Mouse (Mus musculus) lung, postnatal 0 days (tissue): ENCODE data around the gene Chil1. TPM values are rescaled to one million over a fixed set of nuclear protein-coding genes. Genes with fewer than 3 reads are reported as not detected.

Experiments
- ATAC-seq: fragments of 200-750 bp; cut with Nextera tagmentation; 2 replicates; pipeline ENCODE4 v1.8.0; 2017; ENCODE audit warnings: moderate library complexity
- DNase-seq: peaks from one replicate; pipeline ENCODE4 v3.0.0-alpha.2; 2016; ENCODE audit warnings: low spot score
- H3K27ac ChIP-seq: fragments of 300-500 bp; sonication (generic); 2 replicates; pipeline ENCODE4 v1.5.1; 2014; ENCODE audit warnings: antibody characterized with exemption, mild to moderate bottlenecking, low read length, mixed read lengths
- H3K27me3 ChIP-seq: fragments of 300-500 bp; sonication (generic); replicated peaks from 2 replicates; pipeline ENCODE4 v1.6.1; 2014; ENCODE audit warnings: low read length, mixed read lengths; ENCODE audit not compliant: insufficient read depth
- H3K36me3 ChIP-seq: fragments of 300-500 bp; sonication (generic); 2 replicates; pipeline ENCODE4 v1.6.1; 2014; ENCODE audit warnings: low read length, mixed read lengths; ENCODE audit not compliant: insufficient read depth
- H3K4me1 ChIP-seq: fragments of 300-500 bp; sonication (generic); 2 replicates; pipeline ENCODE4 v1.6.1; 2014; ENCODE audit warnings: antibody characterized with exemption, low read depth, low read length, mixed read lengths; ENCODE audit not compliant: insufficient read depth
- H3K4me2 ChIP-seq: fragments of 300-500 bp; sonication (generic); replicated peaks from 2 replicates; pipeline ENCODE4 v1.6.1; 2014; ENCODE audit warnings: low read depth, mild to moderate bottlenecking, low read length, moderate library complexity, mixed read lengths
- H3K4me3 ChIP-seq: fragments of 300-500 bp; sonication (generic); 2 replicates; pipeline ENCODE4 v1.5.1; 2014; ENCODE audit warnings: low read depth, low read length
- H3K9ac ChIP-seq: fragments of 300-500 bp; sonication (generic); replicated peaks from 2 replicates; pipeline ENCODE4 v1.6.1; 2014; ENCODE audit warnings: low read depth, mild to moderate bottlenecking
- H3K9me3 ChIP-seq: fragments of 300-500 bp; sonication (generic); 2 replicates; pipeline ENCODE4 v1.6.1; 2016; ENCODE audit warnings: low read length, mixed read lengths
- CTCF ChIP-seq: IDR thresholded peaks from 2 replicates; pipeline ENCODE4 v1.5.1; 2016; ENCODE audit warnings: antibody characterized with exemption, mild to moderate bottlenecking
- EP300 ChIP-seq: IDR thresholded peaks from 2 replicates; pipeline ENCODE4 v1.6.1; 2016; ENCODE audit warnings: antibody characterized with exemption, mild to moderate bottlenecking, control low read depth
- WGBS: fragments of 180-500 bp; shearing (Covaris S2); extraction: QIAGEN DNeasy Blood & Tissue Kit; methylation state at CpG from one replicate; pipeline ENCODE4 v1.1.7; 2014; 5-methylcytosine and 5-hydroxymethylcytosine counted together
- polyA plus RNA-seq: library from polyadenylated mRNA; unstranded; fragments of >200 nt; fragmentation: Nextera tagmentation; extraction: Ambion mirVana; gene quantifications from 2 replicates; pipeline ENCODE4 v1.2.1, GENCODE M21; 2015

Chil1 gene
- polyA plus RNA-seq, 1 experiment from 2014 or later, result 550 TPM

DNA sequence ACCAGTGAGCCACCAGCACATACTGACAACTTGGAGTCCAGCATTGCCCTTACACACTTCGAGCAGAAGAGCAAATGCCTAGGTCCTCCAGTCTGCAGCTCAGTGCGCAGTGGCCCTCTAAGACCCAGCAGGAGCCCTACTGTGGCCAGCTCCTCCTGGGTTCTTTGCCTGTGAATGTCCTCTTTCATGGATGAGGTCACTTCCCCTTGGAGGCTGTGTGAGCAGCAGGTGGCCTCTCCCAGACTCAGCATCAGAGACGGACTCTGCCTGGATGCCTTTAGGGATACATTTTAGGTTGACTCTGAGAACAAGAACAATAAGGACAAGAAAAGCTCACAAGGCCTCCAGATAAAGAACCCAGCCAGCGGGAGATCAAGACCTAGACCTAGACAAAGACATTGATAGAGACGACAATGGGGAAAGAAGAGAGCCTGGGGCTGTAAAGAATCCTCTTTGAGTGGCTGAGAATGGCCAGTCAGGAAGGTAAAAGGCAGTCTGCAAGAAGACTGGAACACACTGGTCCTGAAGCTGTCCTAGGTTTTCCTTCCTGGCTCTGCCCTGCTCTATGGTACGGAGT is 28.3 kb downstream of the Chil1 start:
- H3K4me2 ChIP-seq, result no peak overlapping the region
- ATAC-seq (no peak), DNase-seq (no peak)
- no peak overlapping the region for H3K9ac ChIP-seq
- 69% methylated on average over 6 of the region's 6 CpGs for WGBS
- no peak for TF ChIP-seq CTCF
- no peak for TF ChIP-seq EP300
- H3K4me3 ChIP-seq, result no peak overlapping the region
- no peaks in the 10 kb centered on the region for H3K27me3 ChIP-seq
- no peaks in the 10 kb centered on the region for H3K36me3 ChIP-seq
- H3K9me3 ChIP-seq, result no peaks in the 10 kb centered on the region
- no peak overlapping the region for H3K27ac ChIP-seq
- H3K4me1 ChIP-seq, result 0 out of 2 replicates have a peak, but pooled peaks cover 8% of the 10 kb centered on the region

GRCm38 (mm10) chr1:134211043-134211442 is 29.1 kb downstream of the Chil1 start:
- Histone ChIP-seq H3K36me3 (no peaks in the 10 kb centered on the region), H3K4me1 (0 out of 2 replicates have a peak, but pooled peaks cover under 1% of the 10 kb centered on the region), H3K9ac (no peak overlapping the region), H3K27ac (no peak overlapping the region), H3K9me3 (no peaks in the 10 kb centered on the region), H3K4me3 (no peak overlapping the region), H3K4me2 (no peak overlapping the region), H3K27me3 (no peaks in the 10 kb centered on the region)
- 40% methylated on average over 6 of the region's 6 CpGs for WGBS
- ATAC-seq (no peak), DNase-seq (no peak)
- no peak for TF ChIP-seq CTCF
- no peak for TF ChIP-seq EP300

- 15% methylated on average over 2 of the region's 2 CpGs for WGBS
- no peak overlapping the region for H3K4me3 ChIP-seq
- DNase-seq, result no peak
- ATAC-seq, result no peak
- H3K9ac ChIP-seq, result no peak overlapping the region
- no peak overlapping the region for H3K4me2 ChIP-seq
- H3K27ac ChIP-seq, result no peak overlapping the region
- no peaks in the 10 kb centered on the region for H3K36me3 ChIP-seq
- H3K27me3 ChIP-seq, result no peaks in the 10 kb centered on the region
- H3K4me1 ChIP-seq, result no peaks in the 10 kb centered on the region
- H3K9me3 ChIP-seq, result no peaks in the 10 kb centered on the region
- TF ChIP-seq CTCF (no peak), EP300 (no peak)
These were observed 29.7 kb downstream of the Chil1 start for GRCm38 (mm10) chr1:134211631-134212030.

DNA sequence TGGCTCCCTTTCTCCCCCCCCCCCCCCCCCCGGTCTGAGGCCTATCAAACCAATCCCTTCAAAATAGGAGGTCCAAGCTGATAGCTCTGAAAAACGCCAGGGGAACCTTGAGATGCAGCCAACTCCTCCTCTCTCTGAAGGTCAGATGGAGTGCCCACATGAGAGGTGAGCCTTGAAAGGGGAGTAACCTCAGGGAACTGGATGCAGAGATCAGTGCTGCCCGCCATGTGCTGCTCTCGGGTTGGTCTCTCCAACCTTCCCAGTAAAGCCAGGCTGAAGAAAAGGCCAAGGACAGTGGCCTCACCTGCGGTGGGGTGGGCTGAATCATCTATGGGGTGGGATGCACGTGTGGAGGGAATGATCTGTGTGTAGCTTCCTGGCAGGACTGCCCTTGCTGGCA is 30.4 kb downstream of the Chil1 start:
- Histone ChIP-seq H3K27me3 (no peaks in the 10 kb centered on the region), H3K4me2 (no peak overlapping the region), H3K27ac (no peak overlapping the region), H3K4me3 (no peak overlapping the region), H3K36me3 (no peaks in the 10 kb centered on the region), H3K9ac (no peak overlapping the region), H3K4me1 (no peaks in the 10 kb centered on the region), H3K9me3 (no peaks in the 10 kb centered on the region)
- 77% methylated on average over 5 of the region's 6 CpGs for WGBS
- DNase-seq (no peak), ATAC-seq (no peak)
- TF ChIP-seq CTCF (no peak), EP300 (no peak)

DNA sequence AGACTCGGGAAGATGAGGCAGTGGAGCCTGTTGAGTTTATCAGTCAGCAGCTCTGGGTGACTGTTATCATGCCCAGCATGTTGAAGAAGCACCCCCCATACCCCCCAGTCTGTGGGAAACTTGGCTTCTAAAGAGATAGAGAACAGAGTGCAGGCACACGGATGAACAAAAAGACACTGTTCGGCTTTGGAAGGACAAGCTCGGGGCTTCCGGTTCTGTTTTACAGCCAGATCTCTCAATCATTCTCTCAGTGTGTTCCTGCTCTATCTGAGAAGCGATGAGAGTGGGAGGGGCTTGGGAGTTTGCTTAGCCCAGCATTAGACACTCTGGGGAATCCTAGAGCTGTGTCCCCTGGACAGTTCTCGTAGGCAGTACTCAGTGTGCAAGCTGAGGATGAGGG is 31.4 kb downstream of the Chil1 start:
- Histone ChIP-seq H3K9me3 (no peaks in the 10 kb centered on the region), H3K4me3 (no peak overlapping the region), H3K27me3 (no peaks in the 10 kb centered on the region), H3K36me3 (no peaks in the 10 kb centered on the region), H3K4me2 (no peak overlapping the region), H3K4me1 (no peaks in the 10 kb centered on the region), H3K27ac (no peak overlapping the region), H3K9ac (no peak overlapping the region)
- no peak for ATAC-seq
- 36% methylated on average over 7 of the region's 7 CpGs for WGBS
- TF ChIP-seq EP300 (no peak), CTCF (no peak)
- DNase-seq, result no peak

GRCm38 (mm10) chr1:134215059-134215458 is 33.1 kb downstream of the Chil1 start:
- H3K27me3 ChIP-seq, result no peaks in the 10 kb centered on the region
- DNase-seq (no peak), ATAC-seq (no peak)
- no peak overlapping the region for H3K4me2 ChIP-seq
- H3K36me3 ChIP-seq, result no peaks in the 10 kb centered on the region
- H3K9me3 ChIP-seq, result no peaks in the 10 kb centered on the region
- H3K4me1 ChIP-seq, result no peaks in the 10 kb centered on the region
- H3K27ac ChIP-seq, result no peak overlapping the region
- H3K9ac ChIP-seq, result no peak overlapping the region
- 61% methylated on average over 7 of the region's 7 CpGs for WGBS
- TF ChIP-seq CTCF (no peak), EP300 (no peak)
- H3K4me3 ChIP-seq, result no peak overlapping the region
